Mouse (Mus musculus) midbrain, embryonic 14.5 days (tissue): Measurements from ENCODE around the gene Sez6. TPM values are rescaled to one million over a fixed set of nuclear protein-coding genes. Genes with fewer than 3 reads are reported as not detected.

ENCODE experiments used
- ATAC-seq: fragments of 200-750 bp; cut with Nextera tagmentation; 2 replicates; pipeline ENCODE4 v1.8.0; 2017; ENCODE audit warnings: moderate number of reproducible peaks, moderate library complexity; ENCODE audit not compliant: low FRiP score, low TSS enrichment
- DNase-seq: peaks from one replicate; pipeline ENCODE4 v3.0.0-alpha.2; 2015
- H3K27ac ChIP-seq: fragments of 300-500 bp; sonication (generic); replicated peaks from 2 replicates; pipeline ENCODE4 v1.5.1; 2014; ENCODE audit warnings: mild to moderate bottlenecking, low read depth, low read length, moderate library complexity
- H3K27me3 ChIP-seq: fragments of 300-500 bp; sonication (generic); 2 replicates; pipeline ENCODE4 v1.6.1; 2014; ENCODE audit warnings: low read length, control low read depth, mixed read lengths; ENCODE audit not compliant: control insufficient read depth, insufficient read depth
- H3K36me3 ChIP-seq: fragments of 300-500 bp; sonication (generic); 2 replicates; pipeline ENCODE4 v1.6.1; 2014; ENCODE audit warnings: low read length, control low read depth; ENCODE audit not compliant: control insufficient read depth, insufficient read depth
- H3K4me1 ChIP-seq: fragments of 300-500 bp; sonication (generic); 2 replicates; pipeline ENCODE4 v1.6.1; 2014; ENCODE audit warnings: mild to moderate bottlenecking, antibody characterized with exemption, low read length, control low read depth; ENCODE audit not compliant: control insufficient read depth, insufficient read depth
- H3K4me2 ChIP-seq: fragments of 300-500 bp; sonication (generic); 2 replicates; pipeline ENCODE4 v1.6.1; 2014; ENCODE audit warnings: mild to moderate bottlenecking, low read length, moderate library complexity
- H3K4me3 ChIP-seq: fragments of 300-500 bp; sonication (generic); replicated peaks from 2 replicates; pipeline ENCODE4 v1.5.1; 2014; ENCODE audit warnings: low read depth, low read length
- H3K9ac ChIP-seq: fragments of 300-500 bp; sonication (generic); replicated peaks from 2 replicates; pipeline ENCODE4 v1.6.1; 2014; ENCODE audit warnings: mild to moderate bottlenecking, low read length, moderate library complexity
- H3K9me3 ChIP-seq: fragments of 300-500 bp; sonication (generic); 2 replicates; pipeline ENCODE4 v1.6.1; 2016; ENCODE audit warnings: low read length, control low read depth, mixed read lengths; ENCODE audit not compliant: control insufficient read depth
- WGBS: fragments of 180-500 bp; shearing (Covaris S2); extraction: QIAGEN DNeasy Blood & Tissue Kit; methylation state at CpG from one replicate; pipeline ENCODE4 v1.1.7; 2014; 5-methylcytosine and 5-hydroxymethylcytosine counted together
- polyA plus RNA-seq: library from polyadenylated mRNA; unstranded; fragments of >200 nt; fragmentation: Nextera tagmentation; extraction: Ambion mirVana; gene quantifications from 2 replicates; pipeline ENCODE4 v1.2.1, GENCODE M21; 2014

Sez6 gene
- polyA plus RNA-seq, 1 experiment from 2014 or later = 121 TPM

DNA sequence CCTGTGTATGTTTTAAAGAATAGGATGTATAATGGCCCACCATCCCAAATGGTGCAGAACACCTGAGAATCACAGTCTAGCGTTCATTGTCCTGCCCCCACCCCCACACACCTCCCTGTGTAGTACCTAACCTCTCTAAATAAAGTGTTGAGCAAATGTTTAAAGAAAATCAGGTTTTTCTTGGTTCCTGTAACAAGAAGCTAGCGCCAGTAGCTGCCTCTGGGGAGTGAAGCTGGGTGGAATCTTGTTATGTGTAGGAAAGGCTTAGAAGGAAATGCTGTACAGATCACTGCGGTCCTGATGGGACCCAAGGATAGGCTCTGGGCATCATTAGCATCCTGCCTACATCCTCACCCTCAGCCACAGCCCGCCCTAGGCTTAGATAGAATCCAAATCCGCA is 29.2 kb upstream of the Sez6 start:
- H3K9ac ChIP-seq = no peak overlapping the region; the same call in 1 of the 2 replicates
- H3K4me2 ChIP-seq = 0 out of 2 replicates have a peak overlapping the region, but pooled peaks have one; percentile 7
- H3K27ac ChIP-seq = peak overlapping the region; percentile 66
- H3K36me3 ChIP-seq = no peaks in the 10 kb centered on the region
- ATAC-seq (no peak), DNase-seq (no peak)
- H3K4me3 ChIP-seq = no peak overlapping the region
- H3K9me3 ChIP-seq = no peaks in the 10 kb centered on the region
- WGBS = 38% methylated on average over 5 of the region's 5 CpGs
- H3K27me3 ChIP-seq = no peaks in the 10 kb centered on the region
- H3K4me1 ChIP-seq = peaks cover 53% of the 10 kb centered on the region

- 34% methylated on average over 8 of the region's 8 CpGs for WGBS
- no peak overlapping the region; the same call in 1 of the 2 replicates for H3K9ac ChIP-seq
- 0 out of 2 replicates have a peak overlapping the region, but pooled peaks have one; percentile 7 for H3K4me2 ChIP-seq
- no peak overlapping the region for H3K4me3 ChIP-seq
- no peaks in the 10 kb centered on the region for H3K27me3 ChIP-seq
- no peaks in the 10 kb centered on the region for H3K9me3 ChIP-seq
- ATAC-seq (no peak), DNase-seq (no peak)
- H3K27ac ChIP-seq = peak overlapping the region; percentile 66
- no peaks in the 10 kb centered on the region for H3K36me3 ChIP-seq
- H3K4me1 ChIP-seq = peaks cover 52% of the 10 kb centered on the region
Observed at GRCm38 (mm10) chr11:77901775-77902355, 28.7 kb upstream of the Sez6 start.

- 25% methylated on average over 3 of the region's 3 CpGs for WGBS
- no peak overlapping the region for H3K4me2 ChIP-seq
- peaks cover 43% of the 10 kb centered on the region for H3K4me1 ChIP-seq
- H3K9ac ChIP-seq = no peak overlapping the region
- ATAC-seq (no peak), DNase-seq (no peak)
- H3K4me3 ChIP-seq = no peak overlapping the region
- no peaks in the 10 kb centered on the region for H3K9me3 ChIP-seq
- no peaks in the 10 kb centered on the region for H3K27me3 ChIP-seq
- peak overlapping the region; percentile 45 for H3K27ac ChIP-seq
- no peaks in the 10 kb centered on the region for H3K36me3 ChIP-seq
Observed at GRCm38 (mm10) chr11:77903761-77904160, 26.8 kb upstream of the Sez6 start.

DNA sequence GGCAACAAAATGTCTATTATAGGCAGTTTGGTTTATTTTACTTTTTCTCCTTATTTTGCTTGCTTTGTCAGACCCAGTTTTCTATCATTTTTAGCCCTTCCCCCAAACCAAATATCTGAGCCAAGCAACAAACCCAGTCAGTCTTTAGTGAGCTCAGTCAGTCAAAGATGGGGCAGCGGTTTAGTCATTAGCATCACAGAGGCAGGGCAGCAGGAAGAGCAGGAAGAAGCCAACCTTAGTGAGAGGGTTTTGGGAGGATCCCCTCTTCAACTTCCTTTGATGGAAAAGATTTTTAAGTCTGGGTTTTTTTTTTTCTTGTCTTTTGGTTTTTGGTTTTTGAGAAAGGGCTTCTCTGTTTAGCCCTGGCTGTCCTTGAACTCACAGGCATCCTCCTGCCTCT is 25.9 kb upstream of the Sez6 start:
- peaks cover 46% of the 10 kb centered on the region for H3K4me1 ChIP-seq
- 29% methylated on average over 1 of the region's 1 CpGs for WGBS
- ATAC-seq = no peak

GRCm38 (mm10) chr11:77906097-77906687 is 24.4 kb upstream of the Sez6 start:
- DNase-seq = peak; percentile 70
- 6% methylated on average over 19 of the region's 19 CpGs for WGBS

More for the DNA sequence above, 25.9 kb upstream of the Sez6 start:
- Histone ChIP-seq H3K27ac (no peak overlapping the region), H3K36me3 (no peaks in the 10 kb centered on the region), H3K27me3 (no peaks in the 10 kb centered on the region), H3K4me3 (no peak overlapping the region), H3K9me3 (no peaks in the 10 kb centered on the region), H3K4me2 (no peak overlapping the region), H3K9ac (no peak overlapping the region)
- no peak for DNase-seq

GRCm38 (mm10) chr11:77906747-77907174 is 23.8 kb upstream of the Sez6 start:
- peak overlapping the region; percentile 80 for H3K27ac ChIP-seq
- DNase-seq (peak; percentile 65), ATAC-seq (no peak)
- 4% methylated on average over 9 of the region's 9 CpGs for WGBS
- H3K9me3 ChIP-seq = no peaks in the 10 kb centered on the region
- peaks cover 44% of the 10 kb centered on the region for H3K4me1 ChIP-seq
- peak overlapping the region; percentile 36; the same call in 1 of the 2 replicates for H3K9ac ChIP-seq
- no peaks in the 10 kb centered on the region for H3K36me3 ChIP-seq
- no peak overlapping the region for H3K4me3 ChIP-seq
- H3K27me3 ChIP-seq = no peaks in the 10 kb centered on the region
- H3K4me2 ChIP-seq = peak overlapping the region; percentile 34

More at GRCm38 (mm10) chr11:77906097-77906687, 24.4 kb upstream of the Sez6 start:
- H3K9ac ChIP-seq = no peak overlapping the region; the same call in 1 of the 2 replicates
- no peaks in the 10 kb centered on the region for H3K36me3 ChIP-seq
- H3K4me3 ChIP-seq = no peak overlapping the region
- H3K4me2 ChIP-seq = peak overlapping the region; percentile 34; the same call in 1 of the 2 replicates
- ATAC-seq = no peak
- H3K9me3 ChIP-seq = no peaks in the 10 kb centered on the region
- H3K27me3 ChIP-seq = no peaks in the 10 kb centered on the region
- H3K27ac ChIP-seq = peak overlapping the region; percentile 80
- peaks cover 47% of the 10 kb centered on the region for H3K4me1 ChIP-seq

DNA sequence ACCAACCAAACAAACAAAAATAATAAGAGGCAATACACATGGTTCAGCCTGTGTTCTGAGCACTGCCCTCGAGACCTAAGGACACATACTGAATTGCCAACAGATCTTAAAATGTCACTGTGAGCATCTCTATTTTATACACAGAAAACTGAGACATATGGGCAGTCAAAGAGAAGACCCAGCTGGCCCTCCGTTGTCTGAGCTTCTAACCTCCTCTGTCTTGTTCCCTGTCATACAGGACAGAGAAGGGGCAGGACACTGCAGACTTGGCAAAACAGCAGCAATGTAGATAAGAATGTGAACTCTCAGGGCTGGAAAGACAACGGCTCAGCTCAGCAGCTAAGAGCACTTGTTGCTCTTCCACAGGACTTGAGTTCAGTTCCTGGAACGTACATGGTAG is 22.1 kb upstream of the Sez6 start:
- H3K27ac ChIP-seq = no peak overlapping the region
- H3K27me3 ChIP-seq = no peaks in the 10 kb centered on the region
- H3K4me1 ChIP-seq = peaks cover 46% of the 10 kb centered on the region
- no peaks in the 10 kb centered on the region for H3K9me3 ChIP-seq
- no peak overlapping the region for H3K4me3 ChIP-seq
- H3K36me3 ChIP-seq = no peaks in the 10 kb centered on the region
- ATAC-seq (no peak), DNase-seq (no peak)
- no peak overlapping the region for H3K9ac ChIP-seq
- H3K4me2 ChIP-seq = no peak overlapping the region
- 89% methylated on average over 4 of the region's 4 CpGs for whole genome bisulfite sequencing

DNA sequence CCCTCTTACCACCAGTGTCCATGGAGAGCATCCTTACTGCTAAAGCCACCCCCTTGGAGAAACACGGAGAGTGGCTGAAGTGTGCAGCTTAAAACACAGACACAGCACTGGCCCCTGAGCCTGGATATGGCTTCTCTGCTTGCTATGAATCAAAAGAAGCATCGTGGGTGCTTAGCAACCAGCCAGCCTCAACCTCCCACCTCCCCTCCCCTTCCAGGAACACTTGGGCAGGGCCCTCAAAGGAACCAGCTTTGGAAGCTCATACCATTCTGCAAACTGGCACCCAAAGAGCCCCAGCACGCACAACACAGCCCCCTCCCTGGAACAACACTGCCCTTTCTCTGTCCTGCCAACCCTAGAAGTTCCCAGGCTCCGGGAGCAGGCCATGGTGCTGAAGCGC is 21.2 kb upstream of the Sez6 start:
- H3K36me3 ChIP-seq = no peaks in the 10 kb centered on the region
- no peak overlapping the region for H3K9ac ChIP-seq
- peaks cover 51% of the 10 kb centered on the region for H3K4me1 ChIP-seq
- H3K27me3 ChIP-seq = no peaks in the 10 kb centered on the region
- H3K27ac ChIP-seq = peak overlapping the region; percentile 82
- no peak overlapping the region for H3K4me3 ChIP-seq
- no peaks in the 10 kb centered on the region for H3K9me3 ChIP-seq
- no peak for ATAC-seq
- 19% methylated on average over 5 of the region's 5 CpGs for WGBS
- peak overlapping the region; percentile 10; the same call in 1 of the 2 replicates for H3K4me2 ChIP-seq
- peak; percentile 60 for DNase-seq

- 21% methylated on average over 6 of the region's 6 CpGs for WGBS
- Histone ChIP-seq H3K4me1 (peaks cover 54% of the 10 kb centered on the region), H3K9ac (no peak overlapping the region), H3K27me3 (no peaks in the 10 kb centered on the region), H3K4me3 (no peak overlapping the region), H3K9me3 (no peaks in the 10 kb centered on the region), H3K36me3 (no peaks in the 10 kb centered on the region), H3K4me2 (peak overlapping the region; percentile 10; the same call in 1 of the 2 replicates), H3K27ac (peak overlapping the region; percentile 82)
- DNase-seq (peak; percentile 57), ATAC-seq (no peak)
Observed at GRCm38 (mm10) chr11:77909776-77910175, 20.8 kb upstream of the Sez6 start.
